Mouse (Mus musculus) ES-E14 (cell line): ENCODE measurements at regions not wholly inside any gene's neighbourhood (a gene's known extent, or its start where the extent isn't known, plus 50 kb on each side); places are given as distances from the start of the nearest gene placed in this dataset.

Experiments
- DNase-seq: peaks from one replicate; pipeline ENCODE4 v3.0.0-alpha.2; 2013; ENCODE audit warnings: low read depth, low spot score
- H3K27ac ChIP-seq: 2 replicates; pipeline ENCODE4 v1.5.1; 2012; ENCODE audit warnings: low read depth, mild to moderate bottlenecking, low read length, moderate library complexity, mixed read lengths; ENCODE audit not compliant: poor library complexity, insufficient read depth, severe bottlenecking
- H3K36me3 ChIP-seq: 2 replicates; pipeline ENCODE4 v1.6.1; 2012; ENCODE audit warnings: mild to moderate bottlenecking, low read length, moderate library complexity, mixed read lengths; ENCODE audit not compliant: control insufficient read depth, poor library complexity, insufficient read depth, severe bottlenecking
- H3K4me1 ChIP-seq, 2 experiments: fragments of 150-350 bp in 1 of 2; sonication (generic) in 1 of 2; 2 replicates each; pipeline ENCODE4 v1.6.1; 2012; ENCODE audit warnings: low read length in 2 of 2, mild to moderate bottlenecking in 1 of 2, mixed read lengths in 1 of 2; ENCODE audit not compliant: control insufficient read depth in 2 of 2, insufficient read depth in 2 of 2, poor library complexity in 1 of 2
- H3K4me3 ChIP-seq, 2 experiments: fragments of 150-350 bp in 1 of 2; sonication (generic) in 1 of 2; 2 replicates each; pipeline ENCODE4 v1.5.1; 2012; ENCODE audit warnings: low read length in 2 of 2, low read depth in 1 of 2, mild to moderate bottlenecking in 1 of 2, mixed read lengths in 1 of 2; ENCODE audit not compliant: insufficient read depth in 1 of 2, poor library complexity in 1 of 2, severe bottlenecking in 1 of 2
- H3K9ac ChIP-seq: 2 replicates; pipeline ENCODE4 v1.6.1; 2012; ENCODE audit warnings: low read depth, mild to moderate bottlenecking, low read length, mixed read lengths; ENCODE audit not compliant: poor library complexity, insufficient read depth, severe bottlenecking
- H3K9me3 ChIP-seq: fragments of 150-350 bp; sonication (generic); 2 replicates; pipeline ENCODE4 v1.6.1; 2012; ENCODE audit warnings: low read depth, mild to moderate bottlenecking, low read length; ENCODE audit not compliant: control insufficient read depth, insufficient read depth
- CHD2 ChIP-seq: IDR thresholded peaks from 2 replicates; pipeline ENCODE4 v1.6.1; 2014; ENCODE audit warnings: mild to moderate bottlenecking, low read depth, low read length, inconsistent platforms
- HCFC1 ChIP-seq: IDR thresholded peaks from 2 replicates; pipeline ENCODE4 v1.6.1; 2012; ENCODE audit warnings: low read length, inconsistent platforms, borderline replicate concordance; ENCODE audit not compliant: insufficient read depth
- MAFK ChIP-seq: IDR thresholded peaks from 2 replicates; pipeline ENCODE4 v1.6.1; 2014; ENCODE audit warnings: mild to moderate bottlenecking, low read depth, low read length, inconsistent platforms; ENCODE audit not compliant: insufficient read depth
- ZC3H11A ChIP-seq: IDR thresholded peaks from 2 replicates; pipeline ENCODE4 v1.6.1; 2012; ENCODE audit warnings: low read depth, mild to moderate bottlenecking, inconsistent platforms, low read length, borderline replicate concordance
- ZNF384 ChIP-seq: IDR thresholded peaks from 2 replicates; pipeline ENCODE4 v1.6.1; 2012; ENCODE audit warnings: low read depth, low read length, inconsistent platforms
- in situ Hi-C, 2 experiments: fragments of 600-800 bp; cut with MboI; formaldehyde crosslinking; loops; one replicate each; pipeline ENCODE4 v1.15.1; 2025; ENCODE audit warnings: low sequenced_read_pairs in 2 of 2, inconsistent platforms in 1 of 2; ENCODE audit not compliant: unreplicated experiment in 2 of 2

DNA sequence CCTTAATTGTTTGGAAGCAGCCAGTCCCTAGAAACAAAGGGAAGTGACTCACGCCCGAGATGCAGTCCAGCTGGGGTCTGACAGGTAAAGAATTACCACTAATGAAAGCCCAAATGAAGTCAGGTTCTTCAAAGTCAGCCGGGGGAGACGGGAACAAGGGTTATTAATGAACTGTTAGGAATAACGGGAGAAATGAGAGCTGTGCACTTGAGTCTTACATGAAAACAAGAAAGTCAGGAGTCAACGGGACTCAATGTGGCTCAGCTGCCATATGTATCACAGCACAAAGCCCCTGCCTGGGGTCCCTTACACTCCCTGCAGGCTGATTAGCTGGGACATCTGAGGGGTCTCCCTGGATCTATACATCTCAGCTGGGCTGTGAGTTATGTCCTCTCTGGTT lies 354.7 kb upstream of the Adamts9 start:
- no peak for DNase-seq
- Histone ChIP-seq H3K4me3 (no peak overlapping the region), H3K4me1 (no peaks in the 10 kb centered on the region), H3K36me3 (no peaks in the 10 kb centered on the region), H3K27ac (no peak overlapping the region), H3K9me3 (no peaks in the 10 kb centered on the region), H3K9ac (no peak overlapping the region)
- in situ Hi-C loops: no loop called here
- TF ChIP-seq HCFC1 (no peak), CHD2 (no peak), ZC3H11A (no peak), ZNF384 (no peak), MAFK (no peak)

DNA sequence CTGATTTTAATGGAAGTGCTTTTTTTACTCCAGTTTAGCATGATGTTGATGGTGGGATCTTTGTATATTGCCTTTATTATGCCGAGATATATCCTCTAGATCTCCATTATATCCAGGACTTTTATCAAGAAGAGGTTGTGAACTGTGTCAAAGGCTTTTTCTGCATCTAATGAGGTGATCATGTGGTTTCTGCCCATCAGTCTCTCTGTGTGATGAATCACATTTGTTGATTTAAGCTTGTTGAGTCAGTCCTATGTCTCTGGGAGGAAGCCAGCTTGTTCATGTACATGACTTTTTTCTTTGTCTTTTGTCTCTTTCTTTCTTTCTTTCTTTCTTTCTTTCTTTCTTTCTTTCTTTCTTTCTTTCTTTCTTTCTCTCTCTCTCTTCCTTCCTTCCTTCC lies 348.4 kb upstream of the Adamts9 start:
- in situ Hi-C loops: no loop called here
- H3K9ac ChIP-seq: no peak overlapping the region
- no peak for TF ChIP-seq ZC3H11A
- TF ChIP-seq HCFC1: no peak
- no peak for TF ChIP-seq MAFK
- no peak for TF ChIP-seq ZNF384
- TF ChIP-seq CHD2: no peak
- no peak overlapping the region for H3K4me3 ChIP-seq
- no peaks in the 10 kb centered on the region for H3K9me3 ChIP-seq
- no peak overlapping the region for H3K27ac ChIP-seq
- H3K36me3 ChIP-seq: no peaks in the 10 kb centered on the region
- no peaks in the 10 kb centered on the region for H3K4me1 ChIP-seq
- DNase-seq: no peak

DNA sequence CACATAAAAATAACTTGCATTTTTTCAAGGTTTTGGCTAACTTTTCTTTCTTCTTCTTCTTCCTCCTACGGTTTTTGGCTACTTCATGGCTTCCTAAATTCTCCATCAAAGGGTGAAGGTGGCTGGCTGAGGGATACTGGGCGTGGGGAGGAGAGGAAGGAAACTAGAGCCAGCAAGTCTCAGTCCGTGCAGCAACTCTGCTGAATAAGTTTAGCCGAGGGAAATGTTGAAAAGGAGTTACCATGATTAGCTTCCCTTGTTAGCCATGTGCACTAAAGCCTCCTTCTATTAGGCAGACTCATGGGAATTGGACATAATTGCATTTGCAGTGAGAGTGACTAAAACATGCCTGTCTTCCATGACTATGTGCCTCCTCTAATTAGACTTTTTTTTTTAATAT lies 345.1 kb upstream of the Adamts9 start:
- no peak for TF ChIP-seq ZNF384
- no peak for TF ChIP-seq CHD2
- no peak for TF ChIP-seq HCFC1
- no peak for TF ChIP-seq MAFK
- TF ChIP-seq ZC3H11A: no peak
- Histone ChIP-seq H3K4me1 (no peaks in the 10 kb centered on the region), H3K9ac (no peak overlapping the region), H3K9me3 (no peaks in the 10 kb centered on the region), H3K27ac (no peak overlapping the region), H3K4me3 (no peak overlapping the region), H3K36me3 (no peaks in the 10 kb centered on the region)
- no peak for DNase-seq
- in situ Hi-C loops: no loop called here

DNA sequence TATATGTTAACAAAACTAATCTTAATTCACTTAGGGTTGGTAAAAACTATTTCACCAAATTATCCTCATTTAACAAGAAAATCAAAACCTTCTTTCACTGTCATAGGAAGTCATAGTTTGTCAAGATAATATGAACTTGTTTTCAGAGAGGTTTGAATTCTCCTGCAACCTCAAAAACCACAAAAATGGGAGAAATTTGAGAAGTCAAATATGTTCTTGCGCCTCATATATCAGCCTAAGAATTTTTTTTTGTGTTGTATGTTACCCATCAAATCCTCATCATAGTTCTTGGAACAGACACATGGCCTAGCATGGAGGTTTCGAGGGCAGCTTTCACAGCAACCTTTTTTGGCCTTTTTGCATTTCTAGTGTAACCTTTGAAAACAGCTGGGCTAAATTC lies 342.5 kb upstream of the Adamts9 start:
- Histone ChIP-seq H3K9ac (no peak overlapping the region), H3K4me3 (no peak overlapping the region), H3K27ac (no peak overlapping the region), H3K9me3 (no peaks in the 10 kb centered on the region), H3K4me1 (no peaks in the 10 kb centered on the region), H3K36me3 (no peaks in the 10 kb centered on the region)
- no peak for DNase-seq
- in situ Hi-C loops: no loop called here
- TF ChIP-seq MAFK (no peak), ZC3H11A (no peak), HCFC1 (no peak), CHD2 (no peak), ZNF384 (no peak)

DNA sequence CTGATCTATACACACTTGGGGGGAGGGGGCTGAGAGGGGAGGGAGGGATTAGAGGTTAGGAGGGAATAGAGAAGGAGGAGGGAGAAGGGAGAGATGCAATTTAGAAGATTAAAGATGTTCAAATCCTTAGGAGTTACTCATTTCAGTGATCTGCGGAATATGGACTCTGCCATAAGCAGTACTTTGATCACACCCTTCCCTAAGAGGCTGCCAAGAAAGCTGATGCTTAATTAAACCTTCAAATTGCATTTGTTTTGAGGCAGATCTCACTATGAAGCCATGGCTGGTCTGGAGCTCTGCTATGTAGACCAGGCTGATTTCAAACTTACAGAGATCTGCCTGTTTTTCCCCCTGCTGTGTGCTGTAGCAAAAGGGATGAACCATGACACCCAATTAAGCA lies 338.2 kb upstream of the Adamts9 start:
- in situ Hi-C loops: no loop called here
- Histone ChIP-seq H3K27ac (no peak overlapping the region), H3K9me3 (no peaks in the 10 kb centered on the region), H3K4me3 (no peak overlapping the region), H3K9ac (no peak overlapping the region), H3K4me1 (no peaks in the 10 kb centered on the region), H3K36me3 (no peaks in the 10 kb centered on the region)
- DNase-seq: no peak
- no peak for TF ChIP-seq ZC3H11A
- TF ChIP-seq ZNF384: no peak
- no peak for TF ChIP-seq MAFK
